Mouse (Mus musculus): ENCODE measurements around the gene Hmgn1. TPM values are rescaled to one million over a fixed set of nuclear protein-coding genes. Genes with fewer than 3 reads are reported as not detected.
"Not testable (repeated sequence)": the region's sequence is repeated elsewhere in the genome, so short reads cannot be mapped to it uniquely, and the experiment has no call there.

Hmgn1 gene
- total RNA-seq (2021) = 100 to 1,000 TPM; 118 to 131 TPM

DNA sequence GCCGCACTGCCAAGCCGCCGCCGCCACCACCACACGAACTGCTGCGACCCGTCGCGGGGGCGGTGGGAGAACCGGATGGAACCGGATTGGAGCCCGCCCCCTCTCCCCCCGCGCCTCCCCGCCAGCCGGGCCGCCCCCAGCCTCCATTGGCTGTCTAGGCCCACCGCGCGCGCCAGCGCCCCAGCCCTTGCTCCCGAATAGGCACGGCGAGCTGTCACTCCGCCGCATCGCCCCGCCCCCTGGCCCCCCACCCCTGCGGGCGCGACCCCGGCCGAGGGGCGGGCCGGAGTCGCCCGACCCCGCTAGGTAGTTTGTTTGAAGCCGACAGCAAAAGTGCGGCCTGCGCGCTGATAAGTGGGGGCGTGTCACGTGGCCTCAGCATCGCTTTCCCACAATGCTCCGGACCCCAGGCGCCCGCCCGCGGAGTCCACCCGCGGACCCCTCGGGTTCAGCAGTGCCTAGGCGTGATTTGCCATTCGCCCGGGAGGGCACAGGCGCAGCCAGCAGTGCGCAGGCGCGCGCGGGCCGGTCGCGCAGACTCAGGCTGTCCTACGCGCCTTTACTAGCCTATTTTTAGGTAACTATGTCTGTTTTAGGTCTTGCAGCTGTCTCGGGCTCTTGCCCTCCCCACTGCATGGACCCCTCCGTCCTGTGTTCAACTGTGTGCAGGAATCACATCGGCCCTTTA, at the start of gene Hmgn1:
Hmgn1 (minus strand) TSS at position 73 of the 688 bp plus-strand sequence.
- DNase-seq = peak; percentile 98

DNA sequence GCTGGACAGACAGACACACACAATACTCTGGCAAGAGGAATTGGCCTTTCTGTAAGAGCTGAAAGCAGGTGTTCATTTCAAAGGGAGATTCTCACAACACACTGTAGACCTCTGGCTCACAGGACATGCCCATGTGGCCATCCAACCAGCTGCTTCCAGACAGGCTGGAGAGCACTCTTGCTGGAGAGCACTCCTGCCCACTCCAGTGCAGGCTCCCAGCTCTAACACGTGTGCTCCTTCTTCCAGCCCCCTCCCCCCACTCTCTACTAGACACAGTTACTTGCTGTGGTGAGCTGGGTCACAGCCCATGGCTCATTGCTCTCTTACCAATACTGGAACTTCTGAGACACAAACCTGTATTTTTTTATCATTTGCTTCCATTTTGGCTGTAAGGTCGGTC, 47.9 kb upstream of the Hmgn1 start:
- no peak for DNase-seq

GRCm38 (mm10) chr16:96173648-96174047, 46.1 kb upstream of the Hmgn1 start:
- DNase-seq = no peak

- no peak for DNase-seq
These were observed 41.3 kb upstream of the Hmgn1 start for GRCm38 (mm10) chr16:96168837-96169236.

DNA sequence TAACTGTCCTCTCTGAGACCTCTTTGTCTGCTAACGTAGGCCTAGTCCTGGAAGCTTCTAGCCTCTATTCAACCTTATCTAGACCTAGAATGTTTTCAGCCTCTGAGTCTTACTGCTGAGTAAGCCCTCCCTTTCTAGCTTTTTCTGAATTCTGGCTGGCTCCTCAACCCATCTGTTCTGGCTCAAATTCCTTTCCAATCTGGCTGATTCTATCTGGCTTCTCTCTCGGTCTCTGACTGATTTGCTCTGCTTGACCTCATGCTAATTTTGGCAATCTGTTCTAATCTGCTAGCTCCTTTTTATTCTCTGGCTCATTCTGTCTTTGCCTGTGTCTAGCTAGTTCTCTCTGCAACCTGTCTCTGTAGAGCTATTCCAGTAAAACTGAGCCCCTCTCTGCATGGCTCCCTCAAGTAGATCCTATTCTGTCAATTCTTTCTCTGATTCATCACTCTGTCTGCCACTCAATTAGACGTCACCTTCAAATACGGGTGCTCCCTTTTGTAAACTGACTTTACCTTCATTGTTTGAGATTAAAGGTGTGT, 38.3 kb upstream of the Hmgn1 start:
- DNase-seq = no peak

DNA sequence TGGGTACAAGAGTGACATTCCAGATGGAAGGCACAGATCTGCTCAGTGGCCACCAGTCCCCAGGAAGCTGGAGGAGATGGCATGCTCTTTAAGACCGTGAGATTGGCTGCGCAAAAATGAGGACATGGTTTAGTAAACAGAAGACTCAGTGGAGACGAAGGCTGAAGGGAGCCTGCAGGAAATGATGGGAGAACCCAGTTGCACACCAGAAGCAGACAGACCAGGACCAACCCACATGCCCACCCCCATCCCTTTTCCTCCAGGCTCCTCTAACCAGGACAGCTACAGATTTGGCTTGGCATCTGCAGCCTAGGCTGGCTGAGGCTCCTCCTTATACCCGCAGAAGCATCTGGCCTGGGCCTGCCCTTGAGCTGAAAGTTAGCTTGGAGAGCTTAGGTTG, 33.8 kb upstream of the Hmgn1 start:
- no peak for DNase-seq

- no peak for DNase-seq
These were observed 33.4 kb upstream of the Hmgn1 start for GRCm38 (mm10) chr16:96160927-96161326.

DNA sequence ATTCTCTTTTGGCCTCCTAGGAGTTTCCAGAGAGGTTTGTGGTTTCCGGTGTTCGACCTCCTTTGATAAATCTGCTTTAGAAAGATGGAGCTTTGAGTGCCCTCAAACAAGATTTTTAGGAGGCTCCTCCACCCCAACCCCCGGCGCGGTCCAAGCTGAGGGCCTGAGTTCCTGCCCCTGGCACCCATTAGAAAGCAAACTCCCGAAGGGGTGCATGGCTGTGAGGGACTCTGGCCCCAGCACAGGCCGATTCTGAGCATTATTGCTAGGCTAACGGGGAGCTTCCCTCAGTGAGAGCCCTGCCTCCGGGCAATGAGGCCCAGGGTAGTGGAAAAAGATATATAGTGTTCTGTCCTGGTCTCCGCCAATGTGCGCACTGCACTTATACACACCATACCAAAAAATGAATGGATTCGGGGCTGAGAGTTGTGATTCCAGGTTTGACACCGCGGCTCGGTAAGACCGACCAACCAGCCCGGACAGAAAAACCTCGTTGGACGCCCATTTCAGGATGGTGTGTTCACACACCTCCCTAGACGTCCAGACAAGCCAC, 32.3 kb upstream of the Hmgn1 start:
- DNase-seq = no peak

DNA sequence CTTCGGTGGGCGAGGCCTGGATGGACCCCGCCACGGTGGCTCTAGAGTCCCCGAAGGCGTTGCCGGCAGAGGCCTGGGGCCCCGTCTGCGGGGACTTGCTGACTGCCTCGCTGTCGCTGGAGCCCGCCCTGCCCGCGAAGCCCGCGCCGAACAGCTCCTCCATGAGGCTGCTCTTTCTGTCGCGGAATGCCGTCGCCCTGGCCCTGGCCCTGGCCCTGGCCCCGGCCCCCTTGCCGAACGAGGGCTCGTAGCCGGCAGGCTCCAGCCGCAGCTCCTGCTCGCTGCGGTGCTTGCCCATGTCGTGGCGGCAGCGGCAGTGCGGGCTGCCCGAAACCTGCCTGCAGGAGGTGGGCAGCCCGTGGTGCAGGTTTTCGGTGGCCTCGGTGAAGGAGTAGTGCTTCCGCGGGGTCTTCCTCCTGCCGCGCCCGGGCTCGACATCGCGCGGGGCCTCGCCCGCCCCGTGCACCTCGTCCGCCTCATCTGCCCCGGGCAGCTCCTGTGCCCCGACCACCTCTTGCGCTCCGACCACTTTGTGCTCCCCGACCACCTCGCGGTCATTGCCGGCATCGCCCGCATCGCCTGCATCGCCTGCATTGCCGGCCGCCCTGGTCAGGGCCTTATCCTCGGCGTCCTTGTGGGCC, 31.7 kb upstream of the Hmgn1 start:
- DNase-seq = peak; percentile 82

GRCm38 (mm10) chr16:96158511-96159080, 31.1 kb upstream of the Hmgn1 start:
- DNase-seq = peak; percentile 18

- no peak for DNase-seq
These were observed 29.6 kb upstream of the Hmgn1 start for GRCm38 (mm10) chr16:96157171-96157570.

GRCm38 (mm10) chr16:96156019-96156418, 28.5 kb upstream of the Hmgn1 start:
- peak; percentile 37 for DNase-seq

DNA sequence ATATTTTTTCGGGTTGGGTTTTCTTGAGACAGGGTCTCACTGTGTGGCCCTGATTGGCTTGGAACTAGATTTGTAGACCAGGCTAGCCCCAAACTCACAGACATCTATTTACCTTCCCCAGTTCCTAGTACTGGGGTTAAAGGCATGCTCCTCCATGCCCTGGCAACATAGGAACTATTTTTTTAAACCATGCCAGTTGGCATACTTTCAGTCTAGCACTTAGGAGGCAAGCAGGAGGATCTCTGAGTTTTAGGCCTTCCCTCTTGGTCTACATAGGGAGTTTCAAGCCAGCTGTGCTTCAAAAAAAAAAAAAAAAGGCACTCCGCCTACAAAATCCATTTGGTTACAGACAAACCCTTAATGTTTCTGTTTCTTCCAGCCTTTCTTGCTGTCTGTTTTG, 26.9 kb upstream of the Hmgn1 start:
- no peak for DNase-seq

- DNase-seq = peak; percentile 87
These were observed 24.0 kb upstream of the Hmgn1 start for GRCm38 (mm10) chr16:96151551-96151950.

DNA sequence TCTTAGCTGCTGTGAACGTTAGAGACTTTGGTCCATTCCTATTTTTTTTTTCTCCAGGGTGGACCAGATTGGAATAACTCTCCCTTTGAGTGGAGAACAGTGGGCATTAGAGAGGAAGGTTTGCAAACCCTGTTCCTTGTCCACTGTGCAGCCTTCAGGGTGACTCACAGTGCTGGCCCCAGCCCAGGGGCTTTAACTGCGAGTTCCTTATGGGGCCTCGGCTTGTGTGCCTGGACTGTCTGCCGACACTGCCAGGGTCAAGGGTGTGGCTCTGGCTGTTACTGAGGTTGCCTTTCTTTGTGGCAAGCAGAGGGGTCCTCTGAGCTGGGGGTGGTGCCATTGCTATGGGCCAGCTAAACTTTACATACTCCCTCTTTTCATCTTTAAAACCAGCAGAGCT, 23.5 kb upstream of the Hmgn1 start:
- peak; percentile 51 for DNase-seq

DNA sequence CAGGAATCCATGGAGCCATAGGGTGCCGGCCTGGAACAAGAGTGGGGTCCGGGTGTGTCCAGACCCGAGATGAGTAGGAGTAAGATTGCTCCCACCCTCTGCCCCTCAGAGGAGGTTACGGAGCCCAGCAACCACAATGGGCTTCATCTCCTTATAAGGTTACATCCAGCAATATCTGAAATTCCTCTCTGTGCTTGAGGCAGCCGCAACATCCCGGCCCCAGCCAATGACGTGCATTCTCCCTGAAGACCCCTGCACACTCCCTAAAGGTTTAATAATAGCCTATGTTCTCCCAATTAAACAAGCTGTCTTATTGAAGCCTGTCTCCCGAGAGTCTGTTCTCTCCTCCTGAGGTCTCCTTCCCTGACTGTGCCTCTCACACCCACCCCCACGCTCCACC, 21.8 kb upstream of the Hmgn1 start:
- no peak for DNase-seq

GRCm38 (mm10) chr16:96148834-96149233, 21.3 kb upstream of the Hmgn1 start:
- DNase-seq = no peak

GRCm38 (mm10) chr16:96145814-96146213, 18.3 kb upstream of the Hmgn1 start:
- DNase-seq = no peak

GRCm38 (mm10) chr16:96145110-96145800, 17.7 kb upstream of the Hmgn1 start, which contains the start of gene Wrb:
Wrb (plus strand) TSS chr16:96145407.
- DNase-seq = peak; percentile 100

DNA sequence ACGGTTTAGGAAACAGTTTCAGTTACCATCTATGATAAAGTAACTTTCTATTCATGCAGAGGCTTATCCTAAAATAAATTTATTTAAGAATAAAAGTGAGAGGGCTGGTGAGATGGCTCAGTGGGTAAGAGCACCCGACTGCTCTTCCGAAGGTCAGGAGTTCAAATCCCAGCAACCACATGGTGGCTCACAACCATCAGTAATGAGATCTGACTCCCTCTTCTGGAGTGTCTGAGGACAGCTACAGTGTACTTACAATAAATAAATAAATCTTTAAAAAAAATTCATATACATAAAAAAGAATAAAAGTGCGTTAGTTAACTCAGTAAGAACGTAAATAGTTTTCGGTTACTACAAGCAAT, 17.2 kb upstream of the Hmgn1 start:
- DNase-seq = not testable (repeated sequence)

- no peak for DNase-seq
These were observed 937 bp upstream of the Hmgn1 start for GRCm38 (mm10) chr16:96128466-96128865.

DNA sequence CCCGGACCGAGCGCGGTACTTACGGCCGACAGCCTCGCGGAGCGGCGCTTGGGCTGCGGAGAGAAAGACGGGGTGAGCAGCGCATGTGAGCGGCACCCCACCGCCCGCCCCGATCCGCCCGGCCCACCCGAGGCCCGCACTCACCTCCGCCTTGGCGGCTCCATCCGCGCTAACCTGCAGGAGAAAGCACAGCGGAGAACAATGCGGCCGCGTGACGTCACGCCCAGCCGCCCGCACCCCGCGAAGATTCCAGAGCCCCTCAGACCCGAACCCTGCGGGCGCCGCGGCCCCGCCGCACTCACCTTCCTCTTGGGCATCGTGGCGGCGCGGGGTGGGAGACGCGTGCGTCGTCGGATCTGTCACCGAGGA, 257 bp downstream of the Hmgn1 start:
- no peak for DNase-seq

GRCm38 (mm10) chr16:96126684-96127171, 801 bp downstream of the Hmgn1 start:
- peak; percentile 22 for DNase-seq
